8 mouse cellular contexts compared by ENCODE assay signal in the genomic region with DNA sequence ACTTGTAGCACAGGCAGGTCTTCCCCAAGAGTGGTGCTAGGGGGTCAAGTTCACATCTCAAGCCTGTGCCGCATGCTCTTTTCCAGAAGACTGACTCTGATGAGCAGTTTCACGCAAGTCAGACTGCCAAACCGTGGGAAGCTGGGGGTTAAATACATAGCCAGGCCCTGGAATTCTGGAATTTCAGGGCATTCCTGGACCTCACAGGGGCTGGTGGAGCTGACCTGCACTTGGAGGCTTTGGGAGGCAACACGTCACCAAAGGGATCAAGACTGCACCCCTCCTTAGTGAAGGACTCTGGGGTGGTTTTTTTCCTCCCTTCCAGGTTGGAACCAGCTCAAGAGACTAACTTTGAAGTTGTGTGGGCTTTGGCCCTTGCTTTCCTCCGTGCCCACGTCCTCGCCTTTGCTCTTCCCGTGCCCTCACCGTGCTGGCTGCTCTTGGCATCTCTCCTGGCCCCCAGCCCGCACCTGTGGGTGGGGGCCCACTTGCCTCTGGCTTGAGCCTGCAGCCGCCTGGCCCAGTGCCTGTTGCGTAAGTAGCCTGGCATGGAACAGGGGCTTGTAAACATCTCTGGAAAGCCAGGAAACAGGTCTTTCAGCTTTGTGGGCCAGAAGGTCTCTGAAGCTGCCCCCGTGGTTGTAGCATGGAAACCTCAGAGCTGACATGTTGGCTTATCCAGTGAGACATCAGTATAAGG. TPM values are rescaled to one million over a fixed set of nuclear protein-coding genes. Genes with fewer than 3 reads are reported as not detected.
DNase-seq lines count a peak whose midpoint lies in the region; ATAC-seq and TF ChIP-seq lines count a peak whose summit lies in the region.

No protein-coding gene starts in this region.

- H3K27me3 ChIP-seq in heart, embryonic 16.5 days (ENCODE audit: control insufficient read depth, insufficient read depth, low read length) = no peaks in the 10 kb centered on the region

- H3K27ac ChIP-seq in heart, embryonic 16.5 days (ENCODE audit: low read length) = peak overlapping the region; percentile 96

- no peak for ATAC-seq in heart, embryonic 16.5 days (replicated peaks; ENCODE audit: extremely low read depth, insufficient read depth, low FRiP score)

- peak overlapping the region; percentile 23; the same call in 1 of the 2 replicates for H3K9ac ChIP-seq in heart, embryonic 16.5 days (ENCODE audit: low read length)

- no peaks in the 10 kb centered on the region for H3K36me3 ChIP-seq in heart, embryonic 16.5 days (ENCODE audit: control insufficient read depth, insufficient read depth)

- TF ChIP-seq CTCF in lung, adult 2 months (IDR thresholded peaks at IDR 0.05; ENCODE audit: insufficient read depth, low read length) = no peak

- no peak for TF ChIP-seq POLR2A in lung, adult 2 months (IDR thresholded peaks at IDR 0.05; ENCODE audit: borderline replicate concordance, extremely low read depth, low read depth, low read length)

- no peak overlapping the region for H3K4me2 ChIP-seq in heart, embryonic 16.5 days (ENCODE audit: low read depth, low read length)

- H3K4me1 ChIP-seq in heart, embryonic 16.5 days (ENCODE audit: control insufficient read depth, insufficient read depth, low read length) = peaks cover 63% of the 10 kb centered on the region
- peaks cover 53% of the 10 kb centered on the region for H3K4me1 ChIP-seq in lung, adult 2 months (ENCODE audit: control insufficient read depth, insufficient read depth, low read length)

- DNase-seq in urinary bladder, adult 18-20 months (ENCODE audit: low spot score in 2 of 2) = peak; percentile 68 to 81
- DNase-seq in urinary bladder, postnatal 10 days (ENCODE audit: low spot score) = no peak
- DNase-seq in lung, adult 2 months = peak; percentile 88
- peak; percentile 24 for DNase-seq in yolk sac, embryonic 10.5 days (ENCODE audit: low spot score)
- no peak for DNase-seq in natural killer cell, adult 2 months (ENCODE audit: low spot score in 2 of 2)
- DNase-seq in right cerebral cortex, postnatal 14 days = no peak
- no peak for DNase-seq in layer of hippocampus, postnatal 10 days (ENCODE audit: low spot score in 2 of 2)

- no peaks in the 10 kb centered on the region for H3K9me3 ChIP-seq in heart, embryonic 16.5 days (replicated peaks; ENCODE audit: control insufficient read depth, low read length)

- H3K4me3 ChIP-seq in heart, embryonic 16.5 days (ENCODE audit: low read length) = no peak overlapping the region
- no peak overlapping the region for H3K4me3 ChIP-seq in lung, adult 2 months (replicated peaks; ENCODE audit: extremely low read depth, low read depth, low read length)

- WGBS in heart, embryonic 16.5 days = 44% methylated on average over 13 of the region's 13 CpGs
- 39% methylated on average over 13 of the region's 13 CpGs for WGBS in lung, adult 2 months

RNA-seq across cellular contexts. Expression of a gene that starts 34.0 kb away (rescaled TPM):
- polyA plus RNA-seq in heart, embryonic 16.5 days (2015; fragmentation: Nextera tagmentation; extraction: Ambion mirVana) = 19.2 and 25.0 TPM in 2 replicates
- polyA plus RNA-seq in lung, adult 2 months (2012; rRNA removed) = 33.9 and 40.2 TPM in 2 replicates
- 10 to 100 TPM; 41.6 to 42.4 TPM for total RNA-seq in layer of hippocampus, postnatal 10 days (2021)

Comparison
In these comparisons a context has a peak if more than half of its experiments do, and no peak if none do; other contexts are left out.
1. DNase-seq: peak in urinary bladder, adult 18-20 months (2 of 2), lung, adult 2 months (single experiment) and yolk sac, embryonic 10.5 days (single experiment); none in urinary bladder, postnatal 10 days (single experiment), natural killer cell, adult 2 months (0 of 2), right cerebral cortex, postnatal 14 days (single experiment) and layer of hippocampus, postnatal 10 days (0 of 2).